Mouse (Mus musculus) midbrain, embryonic 14.5 days (tissue): ENCODE results near the gene Rnh1. TPM values are rescaled to one million over a fixed set of nuclear protein-coding genes. Genes with fewer than 3 reads are reported as not detected.

Experiments used
- ATAC-seq: fragments of 200-750 bp; cut with Nextera tagmentation; 2 replicates; pipeline ENCODE4 v1.8.0; 2017; ENCODE audit warnings: moderate number of reproducible peaks, moderate library complexity; ENCODE audit not compliant: low FRiP score, low TSS enrichment
- DNase-seq: peaks from one replicate; pipeline ENCODE4 v3.0.0-alpha.2; 2015
- H3K27ac ChIP-seq: fragments of 300-500 bp; sonication (generic); replicated peaks from 2 replicates; pipeline ENCODE4 v1.5.1; 2014; ENCODE audit warnings: mild to moderate bottlenecking, low read depth, low read length, moderate library complexity
- H3K27me3 ChIP-seq: fragments of 300-500 bp; sonication (generic); 2 replicates; pipeline ENCODE4 v1.6.1; 2014; ENCODE audit warnings: low read length, control low read depth, mixed read lengths; ENCODE audit not compliant: control insufficient read depth, insufficient read depth
- H3K36me3 ChIP-seq: fragments of 300-500 bp; sonication (generic); 2 replicates; pipeline ENCODE4 v1.6.1; 2014; ENCODE audit warnings: low read length, control low read depth; ENCODE audit not compliant: control insufficient read depth, insufficient read depth
- H3K4me1 ChIP-seq: fragments of 300-500 bp; sonication (generic); 2 replicates; pipeline ENCODE4 v1.6.1; 2014; ENCODE audit warnings: mild to moderate bottlenecking, antibody characterized with exemption, low read length, control low read depth; ENCODE audit not compliant: control insufficient read depth, insufficient read depth
- H3K4me2 ChIP-seq: fragments of 300-500 bp; sonication (generic); 2 replicates; pipeline ENCODE4 v1.6.1; 2014; ENCODE audit warnings: mild to moderate bottlenecking, low read length, moderate library complexity
- H3K4me3 ChIP-seq: fragments of 300-500 bp; sonication (generic); replicated peaks from 2 replicates; pipeline ENCODE4 v1.5.1; 2014; ENCODE audit warnings: low read depth, low read length
- H3K9ac ChIP-seq: fragments of 300-500 bp; sonication (generic); replicated peaks from 2 replicates; pipeline ENCODE4 v1.6.1; 2014; ENCODE audit warnings: mild to moderate bottlenecking, low read length, moderate library complexity
- H3K9me3 ChIP-seq: fragments of 300-500 bp; sonication (generic); 2 replicates; pipeline ENCODE4 v1.6.1; 2016; ENCODE audit warnings: low read length, control low read depth, mixed read lengths; ENCODE audit not compliant: control insufficient read depth
- WGBS: fragments of 180-500 bp; shearing (Covaris S2); extraction: QIAGEN DNeasy Blood & Tissue Kit; methylation state at CpG from one replicate; pipeline ENCODE4 v1.1.7; 2014; 5-methylcytosine and 5-hydroxymethylcytosine counted together
- polyA plus RNA-seq: library from polyadenylated mRNA; unstranded; fragments of >200 nt; fragmentation: Nextera tagmentation; extraction: Ambion mirVana; gene quantifications from 2 replicates; pipeline ENCODE4 v1.2.1, GENCODE M21; 2014

Gene Rnh1
- polyA plus RNA-seq, 1 experiment from 2014 or later: 39.3 TPM

GRCm38 (mm10) chr7:141217343-141218013 is 44.8 kb upstream of the Rnh1 start:
- Histone ChIP-seq H3K9me3 (no peaks in the 10 kb centered on the region), H3K27ac (no peak overlapping the region), H3K27me3 (no peaks in the 10 kb centered on the region), H3K36me3 (0 out of 2 replicates have a peak, but pooled peaks cover 5% of the 10 kb centered on the region), H3K4me3 (no peak overlapping the region), H3K4me1 (peaks cover 23% of the 10 kb centered on the region), H3K9ac (no peak overlapping the region), H3K4me2 (no peak overlapping the region)
- ATAC-seq (no peak), DNase-seq (no peak)
- WGBS: 91% methylated on average over 17 of the region's 17 CpGs

GRCm38 (mm10) chr7:141216894-141217293 is 44.2 kb upstream of the Rnh1 start:
- Histone ChIP-seq H3K36me3 (0 out of 2 replicates have a peak, but pooled peaks cover 5% of the 10 kb centered on the region), H3K4me2 (peak overlapping the region; percentile 95), H3K4me1 (peaks cover 18% of the 10 kb centered on the region), H3K9ac (peak overlapping the region; percentile 61; the same call in 1 of the 2 replicates), H3K4me3 (peak overlapping the region; percentile 66; the same call in 1 of the 2 replicates), H3K9me3 (no peaks in the 10 kb centered on the region), H3K27me3 (no peaks in the 10 kb centered on the region), H3K27ac (no peak overlapping the region)
- ATAC-seq: no peak
- no peak for DNase-seq
- WGBS: 89% methylated on average over 11 of the region's 11 CpGs

GRCm38 (mm10) chr7:141215880-141216733 is 43.5 kb upstream of the Rnh1 start:
- Histone ChIP-seq H3K4me1 (peaks cover 16% of the 10 kb centered on the region), H3K36me3 (0 out of 2 replicates have a peak, but pooled peaks cover 5% of the 10 kb centered on the region), H3K9ac (peak overlapping the region; percentile 61), H3K27me3 (no peaks in the 10 kb centered on the region), H3K9me3 (no peaks in the 10 kb centered on the region), H3K27ac (peak overlapping the region; percentile 57; the same call in 1 of the 2 replicates), H3K4me3 (peak overlapping the region; percentile 66), H3K4me2 (peak overlapping the region; percentile 95)
- WGBS: under 1% methylated on average over 42 of the region's 42 CpGs
- peak; percentile 62 for ATAC-seq
- no peak for DNase-seq

- WGBS: under 1% methylated on average over 41 of the region's 41 CpGs
- ATAC-seq: peak; percentile 95
- Histone ChIP-seq H3K9ac (peak within 1 kb of the TSS; percentile 61), H3K4me2 (peak within 1 kb of the TSS; percentile 95), H3K27me3 (no peaks in the 10 kb centered on the region), H3K4me3 (peak within 1 kb of the TSS; percentile 66), H3K4me1 (peaks cover 13% of the 10 kb centered on the region), H3K36me3 (0 out of 2 replicates have a peak, but pooled peaks cover 5% of the 10 kb centered on the region), H3K27ac (peak within 1 kb of the TSS; percentile 90), H3K9me3 (no peaks in the 10 kb centered on the region)
- DNase-seq: peak; percentile 96
These were observed 42.6 kb upstream of the Rnh1 start, which contains the start of gene Rassf7 for GRCm38 (mm10) chr7:141215101-141215879. Gene Rassf7 (plus strand): TSS chr7:141215860.

- peak overlapping the region; percentile 90; the same call in 1 of the 2 replicates for H3K27ac ChIP-seq
- H3K4me1 ChIP-seq: peaks cover 13% of the 10 kb centered on the region
- no peaks in the 10 kb centered on the region for H3K9me3 ChIP-seq
- 0 out of 2 replicates have a peak, but pooled peaks cover 5% of the 10 kb centered on the region for H3K36me3 ChIP-seq
- no peak overlapping the region for H3K4me3 ChIP-seq
- ATAC-seq (no peak), DNase-seq (no peak)
- no peak overlapping the region; the same call in 1 of the 2 replicates for H3K4me2 ChIP-seq
- WGBS: 83% methylated on average over 3 of the region's 3 CpGs
- H3K9ac ChIP-seq: no peak overlapping the region
- no peaks in the 10 kb centered on the region for H3K27me3 ChIP-seq
These were observed 41.7 kb upstream of the Rnh1 start for GRCm38 (mm10) chr7:141214310-141214709.

- Histone ChIP-seq H3K27me3 (no peaks in the 10 kb centered on the region), H3K4me2 (peak within 1 kb of the TSS; percentile 95), H3K9ac (peak within 1 kb of the TSS; percentile 61), H3K4me1 (peaks cover 13% of the 10 kb centered on the region), H3K36me3 (0 out of 2 replicates have a peak, but pooled peaks cover 5% of the 10 kb centered on the region), H3K9me3 (no peaks in the 10 kb centered on the region), H3K4me3 (peak within 1 kb of the TSS; percentile 66), H3K27ac (peak within 1 kb of the TSS; percentile 90)
- DNase-seq: no peak
- ATAC-seq: no peak
- 90% methylated on average over 11 of the region's 11 CpGs for WGBS
These were observed 41.1 kb upstream of the Rnh1 start, which contains the start of gene Lmntd2 for GRCm38 (mm10) chr7:141213605-141214235. Gene Lmntd2 (minus strand): TSS chr7:141214080.

GRCm38 (mm10) chr7:141213133-141213532 is 40.5 kb upstream of the Rnh1 start:
- no peaks in the 10 kb centered on the region for H3K27me3 ChIP-seq
- no peak overlapping the region for H3K4me3 ChIP-seq
- H3K9ac ChIP-seq: no peak overlapping the region
- DNase-seq (no peak), ATAC-seq (no peak)
- no peaks in the 10 kb centered on the region for H3K9me3 ChIP-seq
- H3K36me3 ChIP-seq: 0 out of 2 replicates have a peak, but pooled peaks cover 2% of the 10 kb centered on the region
- 91% methylated on average over 3 of the region's 3 CpGs for WGBS
- no peak overlapping the region for H3K27ac ChIP-seq
- peaks cover 13% of the 10 kb centered on the region for H3K4me1 ChIP-seq
- no peak overlapping the region for H3K4me2 ChIP-seq
